Mouse (Mus musculus) left cerebral cortex, postnatal 36 days (tissue): ENCODE data around the gene Retn. TPM values are rescaled to one million over a fixed set of nuclear protein-coding genes. Genes with fewer than 3 reads are reported as not detected.

Experiments used
- DNase-seq, 2 experiments: peaks; one replicate each; pipeline ENCODE4 v3.0.0; 2021 to 2022; ENCODE audit warnings: low spot score in 2 of 2, mixed read lengths in 1 of 2
- intact Hi-C: fragments of 180-260 bp; cut with DNase I; formaldehyde crosslinking; loops from one replicate; pipeline ENCODE4 v1.15.1; 2025
- total RNA-seq, 2 experiments: library from RNA; stranded (reverse); gene quantifications; 2 replicates each; pipeline ENCODE4 v1.2.3; 2021

Gene Retn
- total RNA-seq, 2 experiments from 2014 or later = 0.49 to 1.4 TPM

- no peak for DNase-seq
- intact Hi-C loops = no loop called here
Measured at GRCm38 (mm10) chr8:3701491-3701890, 45.9 kb downstream of the Retn start.

- no peak for DNase-seq
- intact Hi-C loops = no loop called here
Measured at GRCm38 (mm10) chr8:3705711-3706110, 50.1 kb downstream of the Retn start.

GRCm38 (mm10) chr8:3707611-3708010 lies 52.0 kb downstream of the Retn start:
- intact Hi-C loops = no loop called here
- DNase-seq = no peak

Other genes starting within 250 kb of the Retn start
- gene Pex11g, start 188.1 kb upstream of the Retn start, total RNA-seq = 1 to 10 TPM in 1 of 2 experiments, under 1 TPM in 1; 0.54 to 1.3 TPM
- under 1 TPM in 1 of 2 experiments, not detected in 1; 0.61 TPM for gene Tex45, start 184.9 kb upstream of the Retn start, total RNA-seq
- gene Zfp358, start 162.6 kb upstream of the Retn start, total RNA-seq = 10 to 100 TPM; 28.7 to 30.8 TPM
- gene Mcoln1, start 155.3 kb upstream of the Retn start, total RNA-seq = 10 to 100 TPM; 78.8 to 98.1 TPM
- 10 to 100 TPM; 55.9 to 79.2 TPM for gene Pnpla6, start 140.4 kb upstream of the Retn start, total RNA-seq
- gene C330021F23Rik, start 87.8 kb upstream of the Retn start, total RNA-seq = not detected
- 10 to 100 TPM; 35.6 to 39.0 TPM for gene Camsap3, start 68.5 kb upstream of the Retn start, total RNA-seq
- gene Xab2, start 34.5 kb upstream of the Retn start, total RNA-seq = 10 to 100 TPM; 36.6 to 36.9 TPM
- gene Pet100, start 34.2 kb upstream of the Retn start, total RNA-seq = 10 to 100 TPM; 75.6 to 85.4 TPM
- not detected for gene Pcp2, start 30.2 kb upstream of the Retn start, total RNA-seq
- gene Stxbp2, start 24.8 kb upstream of the Retn start, total RNA-seq = 10 to 100 TPM; 44.0 to 61.7 TPM
- under 1 TPM in 1 of 2 experiments, not detected in 1; 0.61 TPM for gene Mcemp1, start 10.0 kb downstream of the Retn start, total RNA-seq
- gene Fcor, start 16.6 kb downstream of the Retn start, total RNA-seq = 10 to 100 TPM; 11.3 to 12.0 TPM
- 10 to 100 TPM; 25.5 to 26.8 TPM for gene Trappc5, start 20.5 kb downstream of the Retn start, total RNA-seq
- gene Fcer2a, start 38.4 kb downstream of the Retn start, total RNA-seq = not detected
- gene Clec4g, start 64.9 kb downstream of the Retn start, total RNA-seq = not detected
- under 1 TPM in 1 of 2 experiments, not detected in 1; 0.27 TPM for gene Cd209a, start 93.2 kb downstream of the Retn start, total RNA-seq
- not detected for gene Cd209e, start 198.5 kb downstream of the Retn start, total RNA-seq
- gene Cd209d, start 222.8 kb downstream of the Retn start, total RNA-seq = not detected